Mouse (Mus musculus) testis, postnatal 14 days (tissue): ENCODE measurements around the gene Acot8.

Experiments
- DNase-seq: peaks from one replicate; pipeline ENCODE4 v3.0.0; 2021; ENCODE audit warnings: low spot score

The Acot8 gene

DNA sequence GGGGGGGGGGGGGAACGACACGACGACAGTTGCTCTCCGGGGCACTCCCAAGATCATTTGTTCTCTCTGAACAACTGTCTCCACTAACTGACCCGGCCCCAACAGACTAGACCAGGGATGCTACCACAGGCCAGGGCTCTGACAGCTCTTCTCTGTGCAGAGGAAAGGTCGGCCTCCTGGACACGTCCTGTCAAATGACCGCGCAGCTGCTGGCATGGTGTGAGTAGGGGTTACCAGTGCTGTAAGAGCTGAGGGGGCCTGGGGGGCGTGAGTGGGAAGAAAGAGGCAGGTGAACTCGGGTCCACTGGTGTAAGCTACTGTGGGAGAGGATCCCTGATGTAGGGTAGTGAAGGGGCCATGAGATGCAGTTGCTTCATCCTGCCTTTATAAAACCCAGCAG is 46.8 kb downstream of the Acot8 start:
- DNase-seq, result no peak

DNA sequence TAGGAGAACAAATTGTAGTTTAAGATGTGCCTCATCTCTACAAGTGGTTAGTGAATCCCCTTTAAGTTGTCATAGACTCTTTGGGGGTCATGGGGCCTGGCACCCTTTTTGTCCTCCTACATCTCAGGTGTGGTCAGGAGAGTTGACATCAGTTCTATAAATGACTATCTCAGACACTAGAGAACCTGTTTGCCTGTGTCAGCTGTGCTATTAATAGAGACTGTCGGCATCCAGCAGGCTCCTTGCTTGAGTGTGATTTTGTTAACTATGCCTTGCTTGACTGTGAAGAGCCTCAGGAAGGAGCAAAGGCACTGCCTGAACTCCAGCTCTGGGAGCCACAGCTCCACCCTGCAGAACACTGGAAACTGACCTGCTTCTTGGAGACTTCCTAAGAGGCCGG is 49.9 kb downstream of the Acot8 start:
- no peak for DNase-seq

DNA sequence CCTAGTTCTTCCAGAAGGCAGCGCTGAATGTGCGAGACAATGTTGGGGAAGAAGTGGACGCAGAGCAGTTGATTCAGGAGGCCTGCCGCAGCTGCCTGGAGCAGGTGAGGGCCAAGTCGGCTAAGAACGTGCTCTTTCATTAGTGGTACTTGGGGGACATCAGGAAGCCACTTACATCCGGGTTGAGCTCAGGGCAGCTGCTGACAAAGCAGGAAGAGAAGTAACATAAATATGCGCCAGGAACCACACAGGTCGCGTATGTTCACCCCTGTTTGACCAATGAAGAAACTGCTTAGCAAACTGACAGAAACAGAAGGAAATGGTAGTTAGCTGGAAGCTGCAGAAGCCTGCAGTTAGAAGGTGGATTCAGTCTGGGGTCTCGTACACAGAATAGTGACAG is 50.6 kb downstream of the Acot8 start:
- DNase-seq, result no peak

DNA sequence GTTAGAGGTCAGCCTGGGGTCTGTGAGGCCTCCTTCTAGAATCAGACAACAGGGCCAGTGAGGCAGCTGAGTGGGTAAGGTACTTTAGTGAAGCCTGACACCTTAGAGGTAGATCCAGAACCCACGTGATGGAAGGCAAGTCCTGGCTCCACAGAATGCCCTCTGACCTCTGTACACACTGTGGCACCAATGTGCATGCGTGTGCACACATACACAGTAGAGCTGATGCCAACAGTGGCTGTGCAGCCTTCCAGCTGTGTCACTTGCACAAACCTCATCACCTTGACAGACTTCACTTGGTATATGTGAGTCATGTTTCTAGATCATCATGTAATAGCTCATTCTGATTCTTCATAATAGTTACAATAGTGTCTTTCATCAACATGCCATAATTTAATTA is 52.2 kb downstream of the Acot8 start:
- DNase-seq, result no peak

DNA sequence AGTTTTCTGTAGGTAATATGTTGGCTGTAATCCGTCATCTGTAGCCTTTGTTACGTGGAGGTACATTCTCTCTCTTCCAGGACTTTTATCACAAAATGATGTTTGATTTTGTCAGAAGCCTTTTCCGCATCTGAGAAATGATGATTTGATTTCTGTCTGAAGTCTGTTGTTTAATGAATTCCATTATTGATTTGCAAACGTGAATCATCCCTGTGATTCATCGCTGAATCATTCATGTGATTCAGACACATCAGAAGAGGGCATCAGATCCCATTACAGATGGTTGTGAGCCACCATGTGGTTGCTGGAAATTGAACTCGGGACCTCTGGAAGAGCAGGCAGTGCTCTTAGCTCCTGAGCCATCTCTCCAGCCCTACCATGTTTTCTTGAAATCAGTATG is 55.7 kb downstream of the Acot8 start:
- DNase-seq, result no peak

DNA sequence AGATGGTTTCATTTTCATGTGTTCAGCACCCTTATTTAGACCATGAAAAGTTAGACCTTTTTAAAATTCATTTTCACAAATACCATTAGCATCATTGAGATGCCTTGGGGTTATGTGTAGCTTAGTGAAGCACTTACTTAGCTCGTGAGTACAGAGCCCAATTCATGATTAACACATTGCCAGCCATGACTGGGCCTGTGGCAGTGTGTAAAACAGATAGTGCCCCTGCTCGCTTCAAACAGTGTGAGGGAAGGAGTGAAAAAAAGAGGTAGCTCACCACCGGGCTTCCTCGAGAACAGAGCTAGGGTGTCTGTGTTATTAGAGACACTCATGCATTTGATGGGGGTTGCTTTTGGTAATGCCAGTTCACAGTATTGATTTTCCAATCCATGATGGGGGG is 56.5 kb downstream of the Acot8 start:
- no peak for DNase-seq

DNA sequence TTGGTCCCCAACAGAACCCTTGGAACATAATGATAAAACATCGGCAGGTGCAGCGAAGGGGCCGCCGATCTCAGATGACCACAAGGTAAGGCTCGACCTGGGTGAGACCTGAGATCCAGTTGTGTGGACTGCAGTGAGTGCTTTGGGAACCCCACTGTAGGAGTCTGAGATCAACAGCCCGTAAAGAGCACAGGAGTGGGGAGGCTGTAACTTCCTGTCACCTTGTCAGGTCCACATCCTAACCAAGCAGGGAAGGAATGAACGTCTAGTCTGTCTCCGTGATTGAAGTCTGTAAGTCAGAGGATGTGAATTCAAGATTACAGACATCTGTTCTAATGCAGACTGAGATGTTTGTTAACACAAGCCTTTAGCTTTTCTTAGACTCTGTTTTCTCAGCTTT is 58.0 kb downstream of the Acot8 start:
- DNase-seq, result no peak

DNA sequence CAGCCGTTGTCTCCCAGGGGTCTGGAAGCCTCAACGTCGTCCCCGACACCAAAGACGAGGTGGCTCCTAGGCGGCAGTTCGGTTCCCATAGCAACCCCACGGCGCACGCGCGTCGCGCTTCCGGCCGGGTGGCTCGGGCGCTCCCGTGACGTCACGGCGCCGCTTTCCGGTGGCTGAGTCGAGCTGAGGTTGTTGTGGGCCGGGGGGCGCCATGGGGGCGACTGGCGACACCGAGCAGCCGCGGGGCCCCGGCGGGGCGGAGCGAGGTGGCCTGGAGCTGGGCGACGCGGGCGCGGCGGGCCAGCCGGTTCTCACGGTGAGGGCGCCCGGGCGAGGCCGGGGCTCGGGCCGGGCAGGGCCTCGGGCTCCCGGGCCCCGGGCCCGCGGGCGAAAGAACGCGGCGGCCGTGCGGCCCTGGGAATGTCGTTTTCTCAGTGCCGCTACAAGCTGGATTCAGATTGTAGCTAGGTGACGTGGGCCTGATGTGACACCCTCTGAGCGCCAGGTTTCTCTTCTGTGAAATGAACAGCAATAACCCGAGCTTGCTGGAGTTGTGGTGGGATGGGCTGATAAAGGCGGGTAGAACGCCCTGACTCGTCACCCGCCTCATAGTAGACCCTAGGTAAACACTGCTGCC is 58.7 kb downstream of the Acot8 start, which contains the start of the genes Wfdc3 and Dnttip1:
TSS of gene Wfdc3 (minus strand) at position 89 of the 637 bp plus-strand sequence.
TSS of gene Dnttip1 (plus strand) at position 141 of the 637 bp plus-strand sequence.
- peak; percentile 92 for DNase-seq

DNA sequence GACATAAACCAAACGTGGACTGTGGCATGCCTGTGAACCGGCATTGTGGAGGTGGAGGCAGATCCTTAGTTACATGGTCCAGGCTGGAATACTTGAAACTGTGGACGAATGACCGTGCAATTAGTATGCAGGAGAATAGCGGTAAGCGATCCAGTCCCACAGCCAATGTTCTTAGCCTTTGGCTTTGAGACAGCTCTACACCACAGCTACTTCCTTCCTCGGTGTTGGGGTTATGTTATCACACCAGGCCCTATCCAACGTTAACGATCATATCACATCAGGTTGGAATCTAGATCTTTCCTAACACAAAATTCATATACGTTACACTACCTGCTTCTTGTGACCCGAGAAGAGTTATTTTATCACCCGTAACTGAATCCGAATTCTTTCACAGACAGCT is 59.7 kb downstream of the Acot8 start:
- no peak for DNase-seq
